Mouse (Mus musculus) left cerebral cortex, postnatal 10 days (tissue): ENCODE data around the gene Ppp6r1. TPM values are rescaled to one million over a fixed set of nuclear protein-coding genes. Genes with fewer than 3 reads are reported as not detected.
A peak's percentile ranks its signal among the peaks of the same experiment; 100 is the strongest.

ENCODE experiments used
- DNase-seq, 2 experiments: peaks; one replicate each; pipeline ENCODE4 v3.0.0; 2021 to 2022; ENCODE audit warnings: low spot score in 2 of 2, mixed read lengths in 1 of 2; ENCODE audit errors: extremely low spot score in 1 of 2
- intact Hi-C: fragments of 180-260 bp; cut with DNase I; formaldehyde crosslinking; loops from one replicate; pipeline ENCODE4 v1.15.1; 2025
- total RNA-seq, 2 experiments: library from RNA; stranded (reverse); gene quantifications; 2 replicates each; pipeline ENCODE4 v1.2.3; 2021

The Ppp6r1 gene
- total RNA-seq, 2 experiments from 2014 or later, result 107 to 111 TPM

GRCm38 (mm10) chr7:4659911-4660443 lies 1.2 kb upstream of the Ppp6r1 start:
- intact Hi-C loops, result no loop called here
- peak in 1 of 2 experiments; percentile 57 for DNase-seq

GRCm38 (mm10) chr7:4658128-4658907 lies 501 bp downstream of the Ppp6r1 start:
- peak in 1 of 2 experiments; percentile 80 for DNase-seq
- intact Hi-C loops, result no loop called here

DNA sequence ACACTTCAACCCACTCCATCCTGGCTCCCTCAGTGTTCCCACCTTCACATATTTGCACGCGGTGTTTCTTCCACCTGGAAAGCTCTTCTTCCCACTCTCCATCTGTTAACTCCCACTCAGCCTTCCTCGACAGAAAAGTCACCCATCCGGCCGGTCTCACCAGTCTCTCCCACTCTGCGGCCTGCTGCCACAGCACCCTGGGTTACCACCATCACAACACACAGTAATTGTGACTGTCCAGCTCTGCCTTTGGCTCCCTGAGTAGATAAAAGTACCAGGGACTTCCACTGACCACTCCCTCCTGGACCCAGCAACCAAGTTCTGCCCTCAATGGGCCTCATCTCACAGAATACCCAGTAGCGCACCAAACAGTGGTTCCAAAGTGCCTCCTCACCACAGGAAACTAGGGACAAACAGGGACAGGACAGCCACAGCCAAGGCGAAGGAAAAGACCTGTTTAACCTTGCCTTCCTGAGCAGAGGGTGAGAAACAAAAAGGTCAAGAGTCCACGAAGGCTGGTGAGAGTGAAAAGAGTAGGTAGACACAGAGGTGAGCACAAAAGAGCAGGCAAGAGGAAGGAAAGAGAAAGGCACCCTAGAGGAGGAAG lies 1.2 kb downstream of the Ppp6r1 start:
- intact Hi-C loops, result no loop called here
- no peak for DNase-seq

DNA sequence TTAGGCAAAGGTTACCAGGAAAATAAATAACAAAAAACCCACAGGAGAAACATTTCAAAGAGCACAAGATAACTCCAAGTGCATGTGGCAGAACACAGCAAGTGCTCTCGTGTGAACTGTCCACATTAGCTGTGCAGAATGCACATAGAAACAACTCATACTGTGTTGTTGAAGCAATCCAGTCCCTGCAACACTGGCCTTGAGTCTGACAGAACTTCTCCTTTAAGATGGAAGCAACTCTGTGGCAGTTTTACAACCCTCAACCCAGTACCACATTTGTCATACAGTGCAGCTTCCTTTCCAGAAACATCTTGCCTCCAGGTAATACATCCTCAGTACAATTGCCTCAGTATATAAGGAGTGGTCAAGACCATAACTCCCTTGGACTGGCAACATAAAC lies 2.0 kb downstream of the Ppp6r1 start:
- intact Hi-C loops, result no loop called here
- no peak for DNase-seq

GRCm38 (mm10) chr7:4655916-4656315 lies 2.9 kb downstream of the Ppp6r1 start:
- no peak for DNase-seq
- intact Hi-C loops, result no loop called here

- intact Hi-C loops, result no loop called here
- DNase-seq, result no peak
Observed at GRCm38 (mm10) chr7:4655393-4655792, 3.4 kb downstream of the Ppp6r1 start.

DNA sequence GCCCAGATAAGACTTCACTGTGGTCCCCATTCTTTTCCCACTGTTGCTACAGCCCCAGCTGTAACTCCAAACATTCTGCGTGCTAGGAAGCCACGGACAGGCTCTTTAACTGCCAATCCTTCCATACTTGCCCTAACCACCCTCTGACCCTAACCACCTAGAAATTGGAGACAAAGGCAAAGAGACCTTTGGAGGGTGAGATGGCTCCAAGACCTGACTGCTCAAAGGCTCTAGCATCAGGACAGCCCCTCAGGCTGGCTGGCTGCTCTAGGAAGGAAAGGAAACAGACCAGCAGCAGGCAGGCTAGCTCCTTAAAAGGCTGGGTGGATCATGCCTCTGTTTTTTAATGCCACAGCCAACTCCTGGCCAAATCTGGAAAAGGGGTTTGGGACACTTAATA lies 4.6 kb downstream of the Ppp6r1 start:
- intact Hi-C loops, result no loop called here
- no peak for DNase-seq

DNA sequence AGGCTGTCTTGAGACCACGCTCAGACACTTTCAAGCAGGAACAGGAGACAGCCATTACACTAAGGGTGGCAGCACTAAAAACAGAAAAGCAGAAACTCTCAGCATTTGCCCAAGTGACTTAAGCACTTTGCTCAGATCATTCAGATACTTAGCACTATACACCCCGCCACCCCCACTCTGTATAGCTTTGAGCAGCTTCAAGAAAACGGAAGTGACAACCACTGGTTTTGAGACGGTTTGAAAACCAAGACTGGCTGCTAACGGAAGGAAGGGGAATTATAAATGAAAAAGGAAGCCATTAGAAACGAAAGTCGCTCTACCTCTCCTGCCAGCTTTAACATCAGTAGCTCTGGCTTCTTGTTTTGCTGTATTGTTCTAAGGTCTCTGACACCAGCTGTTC lies 5.0 kb downstream of the Ppp6r1 start:
- intact Hi-C loops, result no loop called here
- no peak for DNase-seq

GRCm38 (mm10) chr7:4653351-4653750 lies 5.5 kb downstream of the Ppp6r1 start:
- intact Hi-C loops, result no loop called here
- DNase-seq, result no peak

DNA sequence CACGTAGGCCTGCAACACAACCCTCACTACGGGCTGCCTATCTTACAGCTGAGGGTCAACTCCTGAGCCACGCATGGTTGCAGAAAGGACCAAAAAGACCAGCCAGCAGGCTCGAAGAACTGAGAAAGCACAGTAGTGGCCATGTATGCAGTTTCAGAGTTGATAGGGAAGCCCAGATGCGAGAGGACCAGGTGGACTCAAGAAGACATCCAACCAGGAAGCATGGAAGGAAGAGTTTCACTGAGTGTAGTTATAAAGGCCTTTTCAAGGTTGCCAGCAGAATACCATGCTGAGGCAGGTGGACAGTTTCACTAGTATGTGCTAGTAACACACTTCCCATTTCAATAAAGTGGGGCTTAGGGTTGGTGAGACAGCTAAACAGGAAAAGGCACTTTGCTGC lies 6.1 kb downstream of the Ppp6r1 start:
- intact Hi-C loops, result no loop called here
- no peak for DNase-seq

- intact Hi-C loops, result no loop called here
- DNase-seq, result no peak
Observed at GRCm38 (mm10) chr7:4651581-4651980, 7.2 kb downstream of the Ppp6r1 start.

DNA sequence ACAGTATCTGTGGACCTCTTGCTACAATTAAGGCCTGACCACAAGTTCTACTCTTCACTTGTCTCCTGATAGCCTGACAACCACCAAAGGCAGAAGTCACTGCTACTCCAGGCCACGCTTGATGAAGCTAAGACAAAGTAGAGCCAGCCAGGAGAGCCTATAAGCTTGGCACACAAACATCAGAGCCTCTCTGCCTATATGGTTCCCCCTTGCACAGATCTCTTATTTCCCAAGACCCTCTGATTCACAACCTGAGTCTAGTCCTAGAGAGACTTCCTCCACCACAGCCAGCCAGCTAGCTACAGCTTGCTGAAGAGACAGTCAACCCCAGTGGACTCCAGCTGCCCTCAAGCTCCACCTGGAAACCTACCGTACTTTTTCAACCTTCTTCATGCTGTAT lies 10.8 kb downstream of the Ppp6r1 start:
- no peak for DNase-seq
- intact Hi-C loops, result no loop called here

GRCm38 (mm10) chr7:4647291-4647690 lies 11.5 kb downstream of the Ppp6r1 start:
- DNase-seq, result peak in 1 of 2 experiments; percentile 31
- intact Hi-C loops, result no loop called here

DNA sequence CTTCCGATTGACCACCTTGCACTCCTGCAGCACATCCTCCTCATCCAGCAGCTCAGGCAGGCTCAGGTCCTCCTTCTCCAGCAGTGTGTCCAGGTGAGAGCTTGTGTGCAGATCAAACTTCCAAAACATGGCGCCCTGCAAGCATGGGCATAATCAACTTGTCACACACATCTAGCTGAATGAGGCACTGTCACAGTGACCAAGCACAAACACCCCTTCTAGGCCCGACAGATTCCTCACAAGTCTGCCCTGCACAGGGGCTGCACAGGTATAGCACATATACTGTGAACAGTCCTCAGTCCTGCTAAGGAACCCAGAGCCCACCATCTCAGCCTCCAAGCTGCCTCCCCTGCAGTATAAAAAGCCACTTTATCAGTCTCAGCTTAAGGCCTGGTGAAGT lies 12.0 kb downstream of the Ppp6r1 start:
- DNase-seq, result no peak
- intact Hi-C loops, result no loop called here

GRCm38 (mm10) chr7:4643225-4643624 lies 15.6 kb downstream of the Ppp6r1 start:
- intact Hi-C loops, result no loop called here
- DNase-seq, result no peak

GRCm38 (mm10) chr7:4641956-4642355 lies 16.9 kb downstream of the Ppp6r1 start:
- intact Hi-C loops, result no loop called here
- DNase-seq, result no peak

GRCm38 (mm10) chr7:4641155-4641554 lies 17.7 kb downstream of the Ppp6r1 start:
- intact Hi-C loops, result no loop called here
- DNase-seq, result peak in 1 of 2 experiments; percentile 40

GRCm38 (mm10) chr7:4636179-4636578 lies 22.6 kb downstream of the Ppp6r1 start:
- DNase-seq, result no peak
- intact Hi-C loops, result no loop called here

- intact Hi-C loops, result no loop called here
- DNase-seq, result no peak
Observed at GRCm38 (mm10) chr7:4631031-4631430, 27.8 kb downstream of the Ppp6r1 start, which contains the start of gene Tmem86b. Gene Tmem86b, minus strand, starts transcription at chr7:4631422.

DNA sequence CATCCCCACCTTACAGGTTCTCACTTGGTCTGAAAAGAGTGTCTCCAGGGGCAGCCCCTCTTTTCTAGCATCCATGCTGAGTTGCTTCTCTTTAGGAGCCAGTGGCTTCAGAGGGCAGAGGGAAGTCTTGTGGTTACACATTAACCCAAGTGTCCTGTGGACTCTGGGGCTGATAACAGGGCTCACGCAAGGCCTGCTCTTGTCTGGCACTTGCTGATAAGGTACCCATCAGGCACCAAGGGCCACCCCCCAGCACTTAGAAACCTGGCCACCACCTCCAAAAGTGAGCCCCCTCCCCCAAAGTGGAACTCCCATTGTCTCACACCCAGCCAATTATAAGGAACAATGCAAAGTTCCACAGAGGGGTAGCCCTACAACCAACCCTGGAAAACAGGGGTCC lies 28.6 kb downstream of the Ppp6r1 start:
- DNase-seq, result no peak
- intact Hi-C loops, result no loop called here
